Mouse (Mus musculus): ENCODE results near the gene Camsap2. TPM values are rescaled to one million over a fixed set of nuclear protein-coding genes. Genes with fewer than 3 reads are reported as not detected.

Camsap2 gene
- total RNA-seq, 2 experiments from 2014 or later: 21.4 to 22.8 TPM

- intact Hi-C loops (cut with DNase I): no loop called here
- no peak for DNase-seq (ENCODE audit: low spot score)
These were observed 115.7 kb downstream of the Camsap2 start for GRCm38 (mm10) chr1:136230201-136230600.

GRCm38 (mm10) chr1:136229040-136229373, 116.9 kb downstream of the Camsap2 start:
- DNase-seq (ENCODE audit: low spot score): no peak
- intact Hi-C loops (cut with DNase I): no loop called here

GRCm38 (mm10) chr1:136228328-136229039, 117.4 kb downstream of the Camsap2 start:
- no peak for DNase-seq (ENCODE audit: low spot score)
- intact Hi-C loops (cut with DNase I): no loop called here

- intact Hi-C loops (cut with DNase I): no loop called here
- DNase-seq (ENCODE audit: low spot score): no peak
These were observed 118.0 kb downstream of the Camsap2 start for GRCm38 (mm10) chr1:136227870-136228269.

GRCm38 (mm10) chr1:136226626-136227025, 119.3 kb downstream of the Camsap2 start:
- intact Hi-C loops (cut with DNase I): no loop called here
- no peak for DNase-seq (ENCODE audit: low spot score)

- intact Hi-C loops (cut with DNase I): no loop called here
- DNase-seq (ENCODE audit: low spot score): no peak
These were observed 120.1 kb downstream of the Camsap2 start for GRCm38 (mm10) chr1:136225846-136226245.

- no peak for DNase-seq (ENCODE audit: low spot score)
- intact Hi-C loops (cut with DNase I): no loop called here
These were observed 122.1 kb downstream of the Camsap2 start for GRCm38 (mm10) chr1:136223758-136224342.

- no peak for DNase-seq (ENCODE audit: low spot score)
- intact Hi-C loops (cut with DNase I): no loop called here
These were observed 123.5 kb downstream of the Camsap2 start for GRCm38 (mm10) chr1:136222386-136222785.

GRCm38 (mm10) chr1:136220037-136220871, 125.7 kb downstream of the Camsap2 start:
- no peak for DNase-seq (ENCODE audit: low spot score)
- intact Hi-C loops (cut with DNase I): no loop called here

Other genes starting within 250 kb of the Camsap2 start
- gene Kif21b, start 214.7 kb downstream of the Camsap2 start, total RNA-seq (2021): under 1 TPM; 0.75 TPM
- gene Mroh3, start 133.3 kb downstream of the Camsap2 start, total RNA-seq (2021): not detected
- gene Inava, start 111.8 kb downstream of the Camsap2 start, total RNA-seq (2021): not detected
- gene Gpr25, start 85.2 kb downstream of the Camsap2 start, total RNA-seq (2021): not detected
- gene Ddx59, start 69.2 kb upstream of the Camsap2 start, total RNA-seq (2021): 10 to 100 TPM; 11.4 to 11.7 TPM
- gene Kif14, start 120.2 kb upstream of the Camsap2 start, total RNA-seq (2021): under 1 TPM; 0.18 to 0.31 TPM